Mouse (Mus musculus) liver, embryonic 14.5 days (tissue): ENCODE measurements around the gene Slc35g2.

Experiments used
- CTCF ChIP-seq: IDR thresholded peaks from 2 replicates; pipeline ENCODE4 v1.5.1; 2016; ENCODE audit warnings: antibody characterized with exemption, low read depth, control low read depth
- EP300 ChIP-seq: IDR thresholded peaks from 2 replicates; pipeline ENCODE4 v1.6.1; 2016; ENCODE audit warnings: antibody characterized with exemption, low read depth

DNA sequence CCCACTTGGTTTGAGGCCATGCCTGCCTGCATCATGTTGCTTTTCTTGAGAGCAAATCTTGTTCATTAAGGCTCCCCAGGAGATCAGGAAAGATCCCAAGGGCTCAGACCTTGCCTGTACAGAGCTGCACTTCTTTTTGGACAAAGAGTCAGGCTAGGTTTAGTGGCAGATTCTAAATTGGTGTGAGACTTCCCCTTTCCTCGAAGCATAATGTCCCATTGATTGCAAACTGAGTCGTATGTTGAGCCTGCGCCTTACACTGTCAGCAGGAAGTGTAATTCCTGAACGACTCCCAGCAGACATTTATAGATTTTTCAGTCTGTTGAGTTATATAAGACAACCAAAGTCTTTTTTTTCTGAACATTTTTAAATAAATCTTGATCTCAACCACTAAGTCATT lies 19.6 kb upstream of the Slc35g2 start:
- no peak for TF ChIP-seq CTCF
- TF ChIP-seq EP300 = no peak
